Mouse (Mus musculus) intestine, embryonic 14.5 days (tissue): ENCODE measurements at regions not wholly inside any gene's neighbourhood (a gene's known extent, or its start where the extent isn't known, plus 50 kb on each side); places are given as distances from the start of the nearest gene placed in this dataset.
A peak's percentile ranks its signal among the peaks of the same experiment; 100 is the strongest.

ENCODE experiments used
- ATAC-seq: fragments of 200-750 bp; cut with Nextera tagmentation; replicated peaks from 2 replicates; pipeline ENCODE4 v1.8.0; 2017; ENCODE audit warnings: low read depth, moderate number of reproducible peaks, moderate TSS enrichment, moderate library complexity; ENCODE audit not compliant: low FRiP score, low TSS enrichment
- DNase-seq: peaks from one replicate; pipeline ENCODE4 v3.0.0-alpha.2; 2018; ENCODE audit warnings: low spot score
- H3K27ac ChIP-seq: fragments of 300-500 bp; sonication (generic); 2 replicates; pipeline ENCODE4 v1.5.1; 2014; ENCODE audit warnings: low read depth, mild to moderate bottlenecking, control low read depth
- H3K27me3 ChIP-seq: fragments of 300-500 bp; sonication (generic); replicated peaks from 2 replicates; pipeline ENCODE4 v1.6.1; 2014; ENCODE audit warnings: low read length, control low read depth; ENCODE audit not compliant: control insufficient read depth, insufficient read depth
- H3K36me3 ChIP-seq: fragments of 300-500 bp; sonication (generic); 2 replicates; pipeline ENCODE4 v1.6.1; 2014; ENCODE audit warnings: low read length, control low read depth; ENCODE audit not compliant: control insufficient read depth, insufficient read depth
- H3K4me1 ChIP-seq: fragments of 300-500 bp; sonication (generic); replicated peaks from 2 replicates; pipeline ENCODE4 v1.6.1; 2014; ENCODE audit warnings: low read length, control low read depth, mixed read lengths; ENCODE audit not compliant: control insufficient read depth, insufficient read depth
- H3K4me2 ChIP-seq: fragments of 300-500 bp; sonication (generic); 2 replicates; pipeline ENCODE4 v1.6.1; 2014; ENCODE audit warnings: low read length
- H3K4me3 ChIP-seq: fragments of 300-500 bp; sonication (generic); 2 replicates; pipeline ENCODE4 v1.5.1; 2014; ENCODE audit warnings: low read depth, low read length, control low read depth, mixed read lengths
- H3K9ac ChIP-seq: fragments of 300-500 bp; sonication (generic); 2 replicates; pipeline ENCODE4 v1.6.1; 2014; ENCODE audit warnings: mild to moderate bottlenecking, low read length
- H3K9me3 ChIP-seq: fragments of 300-500 bp; sonication (generic); 2 replicates; pipeline ENCODE4 v1.6.1; 2016; ENCODE audit warnings: low read length, control low read depth; ENCODE audit not compliant: control insufficient read depth
- WGBS: fragments of 180-500 bp; shearing (Covaris S2); extraction: QIAGEN DNeasy Blood & Tissue Kit; methylation state at CpG from one replicate; pipeline ENCODE4 v1.1.7; 2014; 5-methylcytosine and 5-hydroxymethylcytosine counted together

DNA sequence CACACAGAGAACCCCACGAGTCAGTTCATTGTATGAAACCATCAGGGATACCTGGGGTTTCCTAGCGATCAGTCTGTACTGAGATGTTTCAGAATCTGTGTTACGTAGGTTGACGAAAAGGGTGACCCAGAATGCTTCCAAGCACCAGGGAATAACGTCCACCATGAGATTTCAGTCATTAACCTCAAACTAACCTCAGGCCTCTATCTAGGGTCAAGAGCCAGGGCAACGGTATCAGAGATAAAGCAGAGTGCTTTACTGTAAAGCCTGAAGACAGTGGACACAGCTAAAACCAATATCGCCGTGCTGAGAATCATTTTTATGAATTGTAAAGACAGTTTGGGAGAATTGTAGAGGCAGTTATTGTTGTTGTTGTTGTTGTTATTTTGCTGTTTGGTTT, 52.9 kb upstream of the Errfi1 start:
- Histone ChIP-seq H3K27me3 (no peaks in the 10 kb centered on the region), H3K4me1 (peaks cover 23% of the 10 kb centered on the region), H3K4me2 (no peak overlapping the region), H3K9me3 (no peaks in the 10 kb centered on the region), H3K4me3 (no peak overlapping the region), H3K27ac (no peak overlapping the region), H3K9ac (no peak overlapping the region), H3K36me3 (no peaks in the 10 kb centered on the region)
- no peak for DNase-seq
- no peak for ATAC-seq
- WGBS: 76% methylated on average over 8 of the region's 8 CpGs

GRCm38 (mm10) chr4:150799550-150800398, 53.9 kb upstream of the Errfi1 start:
- no peak for DNase-seq
- H3K36me3 ChIP-seq: no peaks in the 10 kb centered on the region
- H3K4me2 ChIP-seq: peak overlapping the region; percentile 14
- no peaks in the 10 kb centered on the region for H3K9me3 ChIP-seq
- no peak overlapping the region for H3K4me3 ChIP-seq
- H3K9ac ChIP-seq: no peak overlapping the region
- peak; percentile 33; the same call in 1 of the 2 replicates for ATAC-seq
- WGBS: 22% methylated on average over 22 of the region's 22 CpGs
- H3K27ac ChIP-seq: peak overlapping the region; percentile 11
- H3K27me3 ChIP-seq: no peaks in the 10 kb centered on the region
- H3K4me1 ChIP-seq: peaks cover 26% of the 10 kb centered on the region

- 20% methylated on average over 13 of the region's 13 CpGs for WGBS
- H3K9ac ChIP-seq: no peak overlapping the region
- DNase-seq (no peak), ATAC-seq (no peak; the same call in 1 of the 2 replicates)
- peak overlapping the region; percentile 11 for H3K27ac ChIP-seq
- H3K4me3 ChIP-seq: no peak overlapping the region
- H3K4me2 ChIP-seq: peak overlapping the region; percentile 9; the same call in 1 of the 2 replicates
- no peaks in the 10 kb centered on the region for H3K36me3 ChIP-seq
- no peaks in the 10 kb centered on the region for H3K27me3 ChIP-seq
- no peaks in the 10 kb centered on the region for H3K9me3 ChIP-seq
- peaks cover 26% of the 10 kb centered on the region for H3K4me1 ChIP-seq
Observed at GRCm38 (mm10) chr4:150798783-150799530, 54.8 kb upstream of the Errfi1 start.

- no peak overlapping the region for H3K4me2 ChIP-seq
- ATAC-seq: no peak
Observed at GRCm38 (mm10) chr4:150798281-150798680, 55.4 kb upstream of the Errfi1 start.

DNA sequence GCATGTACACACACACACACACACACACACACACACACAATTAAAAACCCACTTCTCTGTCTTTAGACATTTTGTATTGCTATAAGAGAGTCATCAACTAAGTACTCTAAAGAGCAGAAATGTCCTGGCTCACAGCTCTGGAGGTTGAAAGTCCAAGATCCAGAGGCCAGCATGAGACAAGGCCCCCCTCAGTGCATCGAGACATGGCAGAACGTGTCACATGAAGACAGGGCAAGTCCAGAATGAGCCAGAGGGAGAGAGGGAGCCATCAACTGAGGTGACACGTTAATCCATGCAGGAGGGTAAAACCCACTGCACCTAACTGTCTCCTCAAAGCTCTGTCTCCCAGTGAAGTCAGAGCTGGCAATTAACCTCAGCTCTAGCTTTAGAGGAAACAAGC, 56.7 kb upstream of the Errfi1 start:
- Histone ChIP-seq H3K4me2 (no peak overlapping the region), H3K27me3 (no peaks in the 10 kb centered on the region), H3K36me3 (no peaks in the 10 kb centered on the region), H3K4me3 (no peak overlapping the region), H3K9me3 (no peaks in the 10 kb centered on the region), H3K27ac (no peak overlapping the region), H3K4me1 (peaks cover 26% of the 10 kb centered on the region), H3K9ac (no peak overlapping the region)
- DNase-seq: no peak
- WGBS: 83% methylated on average over 3 of the region's 3 CpGs
- no peak for ATAC-seq

More at GRCm38 (mm10) chr4:150798281-150798680, 55.4 kb upstream of the Errfi1 start:
- H3K27ac ChIP-seq: peak overlapping the region; percentile 11; the same call in 1 of the 2 replicates
- DNase-seq: no peak
- WGBS: 87% methylated on average over 8 of the region's 8 CpGs
- no peak overlapping the region for H3K9ac ChIP-seq
- no peaks in the 10 kb centered on the region for H3K36me3 ChIP-seq
- H3K4me3 ChIP-seq: no peak overlapping the region
- no peaks in the 10 kb centered on the region for H3K9me3 ChIP-seq
- peaks cover 26% of the 10 kb centered on the region for H3K4me1 ChIP-seq
- H3K27me3 ChIP-seq: no peaks in the 10 kb centered on the region

- no peaks in the 10 kb centered on the region for H3K36me3 ChIP-seq
- 50% methylated on average over 5 of the region's 5 CpGs for WGBS
- H3K4me1 ChIP-seq: peaks cover 18% of the 10 kb centered on the region
- no peak for ATAC-seq
- no peaks in the 10 kb centered on the region for H3K9me3 ChIP-seq
- H3K27me3 ChIP-seq: no peaks in the 10 kb centered on the region
- no peak overlapping the region for H3K4me2 ChIP-seq
- no peak overlapping the region for H3K27ac ChIP-seq
- no peak overlapping the region for H3K9ac ChIP-seq
- H3K4me3 ChIP-seq: no peak overlapping the region
- no peak for DNase-seq
Observed at GRCm38 (mm10) chr4:150794878-150795277, 58.8 kb upstream of the Errfi1 start.

- H3K4me1 ChIP-seq: peaks cover 13% of the 10 kb centered on the region
- ATAC-seq (no peak), DNase-seq (no peak)
- no peaks in the 10 kb centered on the region for H3K9me3 ChIP-seq
- no peak overlapping the region for H3K27ac ChIP-seq
- no peaks in the 10 kb centered on the region for H3K27me3 ChIP-seq
- H3K9ac ChIP-seq: no peak overlapping the region
- no peak overlapping the region for H3K4me3 ChIP-seq
- no peaks in the 10 kb centered on the region for H3K36me3 ChIP-seq
- WGBS: 56% methylated on average over 9 of the region's 9 CpGs
- H3K4me2 ChIP-seq: no peak overlapping the region
Observed at GRCm38 (mm10) chr4:150794257-150794794, 59.4 kb upstream of the Errfi1 start.

DNA sequence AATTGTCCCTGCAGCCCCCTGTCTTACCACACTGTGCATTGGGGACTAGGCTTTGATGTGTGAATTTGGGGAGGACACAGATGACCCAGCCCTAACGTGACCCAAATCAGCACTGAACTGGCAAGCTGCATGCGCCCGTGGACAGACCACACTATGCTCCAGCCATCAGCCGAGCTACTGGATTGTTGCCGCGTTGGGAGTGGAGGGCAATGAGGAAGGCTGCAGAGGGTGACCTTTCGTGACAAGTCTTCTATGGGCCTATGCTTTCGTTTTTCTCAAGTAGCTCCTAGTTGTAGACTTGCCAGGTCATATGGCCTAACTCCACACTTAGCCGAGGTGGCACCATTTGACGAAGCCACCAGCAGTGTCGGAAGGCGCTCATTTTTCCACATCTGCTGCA, 60.6 kb upstream of the Errfi1 start:
- ATAC-seq (no peak), DNase-seq (no peak)
- Histone ChIP-seq H3K27me3 (no peaks in the 10 kb centered on the region), H3K9ac (no peak overlapping the region), H3K4me2 (no peak overlapping the region), H3K27ac (no peak overlapping the region), H3K9me3 (no peaks in the 10 kb centered on the region), H3K4me1 (peaks cover 3% of the 10 kb centered on the region), H3K4me3 (no peak overlapping the region), H3K36me3 (no peaks in the 10 kb centered on the region)
- WGBS: 89% methylated on average over 12 of the region's 12 CpGs
